In the genomic region with DNA sequence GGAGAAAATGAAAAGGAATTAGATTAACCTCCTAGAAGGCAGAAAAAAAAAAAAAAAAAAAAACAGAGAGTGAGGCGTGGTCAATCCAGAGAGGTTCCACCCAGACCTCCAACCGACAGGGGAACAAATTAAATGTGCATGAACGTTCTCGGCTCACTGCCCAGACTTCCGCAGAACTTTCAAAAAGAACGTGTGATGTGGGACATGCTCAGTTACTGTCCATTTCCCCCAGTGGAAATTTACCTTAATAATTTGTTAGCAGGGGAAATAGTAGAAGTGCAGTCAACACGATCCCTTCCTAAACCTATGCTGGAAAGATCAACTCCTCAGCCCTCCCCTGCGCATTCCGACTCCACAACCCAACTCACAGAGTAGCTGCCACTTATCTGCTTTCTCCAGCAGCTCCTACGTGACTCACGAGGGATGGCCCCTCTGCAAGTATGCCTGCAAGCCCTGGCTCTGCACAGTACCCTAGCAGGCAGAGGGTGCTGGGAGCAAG, we compare ENCODE assay signal across 8 mouse cellular contexts. TPM values are rescaled to one million over a fixed set of nuclear protein-coding genes. Genes with fewer than 3 reads are reported as not detected.
DNase-seq lines count a peak whose midpoint lies in the region; ATAC-seq and TF ChIP-seq lines count a peak whose summit lies in the region.

No protein-coding gene starts in this region.

- peaks cover 16% of the 10 kb centered on the region for H3K79me2 ChIP-seq in MEL (ENCODE audit: control insufficient read depth, insufficient read depth, low read length, poor library complexity)

- H3K36me3 ChIP-seq in MEL (ENCODE audit: control insufficient read depth in 1 of 2, insufficient read depth in 2 of 2, low read length in 2 of 2), result peaks cover 0 to 35% of the 10 kb centered on the region in 2 experiments; a peak in 2 of 4 replicates
- no peaks in the 10 kb centered on the region for H3K36me3 ChIP-seq in heart, embryonic 14.5 days (ENCODE audit: control insufficient read depth, insufficient read depth, low read length)
- no peaks in the 10 kb centered on the region for H3K36me3 ChIP-seq in limb, embryonic 14.5 days (ENCODE audit: control insufficient read depth, insufficient read depth, low read length)
- no peaks in the 10 kb centered on the region for H3K36me3 ChIP-seq in stomach, postnatal 0 days (ENCODE audit: control insufficient read depth, insufficient read depth, low read length)

- 26% methylated on average over 11 of the region's 11 CpGs for WGBS in heart, embryonic 14.5 days
- 30% methylated on average over 11 of the region's 11 CpGs for WGBS in limb, embryonic 14.5 days
- WGBS in stomach, postnatal 0 days, result 34% methylated on average over 11 of the region's 11 CpGs

- no peaks in the 10 kb centered on the region for H3K9me3 ChIP-seq in MEL (replicated peaks; ENCODE audit: insufficient read depth, low read length)
- H3K9me3 ChIP-seq in heart, embryonic 14.5 days (ENCODE audit: control insufficient read depth, low read length), result no peaks in the 10 kb centered on the region
- no peaks in the 10 kb centered on the region for H3K9me3 ChIP-seq in limb, embryonic 14.5 days (ENCODE audit: control insufficient read depth, low read length)
- H3K9me3 ChIP-seq in stomach, postnatal 0 days (ENCODE audit: control insufficient read depth, low read length), result no peaks in the 10 kb centered on the region

- H3K4me1 ChIP-seq in MEL (ENCODE audit: control insufficient read depth in 1 of 2, insufficient read depth in 2 of 2, low read length in 2 of 2), result peaks cover 17 to 46% of the 10 kb centered on the region in 2 experiments
- H3K4me1 ChIP-seq in heart, embryonic 14.5 days (ENCODE audit: control insufficient read depth in 2 of 2, insufficient read depth in 2 of 2, low read length in 2 of 2), result peaks cover 30 to 37% of the 10 kb centered on the region in 2 experiments
- H3K4me1 ChIP-seq in limb, embryonic 14.5 days (ENCODE audit: control insufficient read depth, insufficient read depth, low read length), result peaks cover 33% of the 10 kb centered on the region
- H3K4me1 ChIP-seq in stomach, postnatal 0 days (replicated peaks; ENCODE audit: control insufficient read depth, insufficient read depth), result no peaks in the 10 kb centered on the region

- TF ChIP-seq RAD21 in MEL (IDR thresholded peaks at IDR 0.05; ENCODE audit: low read depth, low read length), result no peak

- no peaks in the 10 kb centered on the region for H3K27me3 ChIP-seq in MEL (ENCODE audit: control insufficient read depth in 1 of 2, insufficient read depth in 2 of 2, low read length in 2 of 2)
- H3K27me3 ChIP-seq in heart, embryonic 14.5 days (ENCODE audit: control insufficient read depth, insufficient read depth, low read length), result no peaks in the 10 kb centered on the region
- H3K27me3 ChIP-seq in limb, embryonic 14.5 days (ENCODE audit: control insufficient read depth, insufficient read depth, low read length), result no peaks in the 10 kb centered on the region
- no peaks in the 10 kb centered on the region for H3K27me3 ChIP-seq in stomach, postnatal 0 days (ENCODE audit: control insufficient read depth, insufficient read depth, low read length)

- TF ChIP-seq EP300 in MEL (IDR thresholded peaks at IDR 0.05; ENCODE audit: low read depth in 1 of 2, low read length in 2 of 2), result peak; percentile 69 to 70
- no peak for TF ChIP-seq EP300 in stomach, postnatal 0 days (optimal IDR thresholded peaks at IDR 0.05)

- peak overlapping the region; percentile 69 for H3K9ac ChIP-seq in MEL (ENCODE audit: control insufficient read depth, low read depth, low read length, poor library complexity, severe bottlenecking)
- H3K9ac ChIP-seq in heart, embryonic 14.5 days (ENCODE audit: low read length), result peak overlapping the region; percentile 22; the same call in 1 of the 2 replicates
- no peak overlapping the region for H3K9ac ChIP-seq in limb, embryonic 14.5 days (ENCODE audit: low read depth, low read length, severe bottlenecking)
- no peak overlapping the region for H3K9ac ChIP-seq in stomach, postnatal 0 days (ENCODE audit: low read length)

- peak overlapping the region; percentile 52 to 57 for H3K4me3 ChIP-seq in MEL (ENCODE audit: control insufficient read depth in 1 of 2, insufficient read depth in 1 of 2, low read depth in 2 of 2, low read length in 2 of 2)
- H3K4me3 ChIP-seq in heart, embryonic 14.5 days (ENCODE audit: control insufficient read depth in 1 of 2, insufficient read depth in 1 of 2, low read depth in 1 of 2, low read length in 2 of 2), result no peak overlapping the region
- no peak overlapping the region for H3K4me3 ChIP-seq in limb, embryonic 14.5 days (replicated peaks; ENCODE audit: low read length)
- H3K4me3 ChIP-seq in stomach, postnatal 0 days (ENCODE audit: low read depth, low read length), result no peak overlapping the region

- no peak for TF ChIP-seq CTCF in MEL (IDR thresholded peaks at IDR 0.05 in 2 of 3, conservative IDR thresholded peaks at IDR 0.05 in 1 of 3; ENCODE audit: control insufficient read depth in 1 of 3, insufficient read depth in 1 of 3, low read depth in 2 of 3, low read length in 3 of 3, poor library complexity in 1 of 3, severe bottlenecking in 1 of 3)
- no peak for TF ChIP-seq CTCF in stomach, postnatal 0 days (IDR thresholded peaks at IDR 0.05; ENCODE audit: low read depth)

- peak overlapping the region; percentile 95 for H3K27ac ChIP-seq in MEL (ENCODE audit: control insufficient read depth, low read depth, low read length)
- peak overlapping the region; percentile 39 to 70 for H3K27ac ChIP-seq in heart, embryonic 14.5 days (replicated peaks in 1 of 2; ENCODE audit: control insufficient read depth in 1 of 2, insufficient read depth in 1 of 2, low read depth in 2 of 2, low read length in 2 of 2)
- no peak overlapping the region; the same call in 1 of the 2 replicates for H3K27ac ChIP-seq in limb, embryonic 14.5 days (replicated peaks; ENCODE audit: low read depth, low read length)
- no peak overlapping the region; the same call in 1 of the 2 replicates for H3K27ac ChIP-seq in stomach, postnatal 0 days (replicated peaks)

- ATAC-seq in heart, embryonic 14.5 days (ENCODE audit: insufficient number of reproducible peaks, insufficient read depth, low FRiP score, low read depth), result peak; percentile 84
- peak; percentile 83 for ATAC-seq in limb, embryonic 14.5 days (ENCODE audit: low FRiP score, low read depth)
- ATAC-seq in stomach, postnatal 0 days (ENCODE audit: low FRiP score, low TSS enrichment), result 0 out of 2 replicates have a peak, but pooled peaks have one; percentile 47

- peak; percentile 95 for DNase-seq in MEL (ENCODE audit: low read depth, low spot score)
- DNase-seq in adrenal gland, postnatal 14 days, result peak; percentile 55
- peak; percentile 80 for DNase-seq in limb, embryonic 14.5 days (ENCODE audit: low spot score)
- DNase-seq in stomach, postnatal 0 days (ENCODE audit: low spot score), result no peak
- DNase-seq in frontal cortex, postnatal 36 days (ENCODE audit: low spot score in 2 of 2), result no peak
- no peak for DNase-seq in embryo, embryonic 11 days
- no peak for DNase-seq in urinary bladder, postnatal 4 days (ENCODE audit: low spot score in 2 of 2)

- TF ChIP-seq POLR2A in MEL (IDR thresholded peaks at IDR 0.05; ENCODE audit: control insufficient read depth in 1 of 2, insufficient read depth in 1 of 2, low read depth in 1 of 2, low read length in 2 of 2, poor library complexity in 1 of 2), result peak; percentile 24 to 75; a peak in 2 of 4 replicates
- no peak for TF ChIP-seq POLR2A in limb, embryonic 14.5 days (IDR thresholded peaks at IDR 0.05; ENCODE audit: borderline replicate concordance, extremely low read depth, insufficient read depth, insufficient read length)

- H3K4me2 ChIP-seq in heart, embryonic 14.5 days (ENCODE audit: low read length), result peak overlapping the region; percentile 31
- peak overlapping the region; percentile 16; the same call in 1 of the 2 replicates for H3K4me2 ChIP-seq in limb, embryonic 14.5 days (replicated peaks; ENCODE audit: low read depth, low read length, severe bottlenecking)
- no peak overlapping the region; the same call in 1 of the 2 replicates for H3K4me2 ChIP-seq in stomach, postnatal 0 days (replicated peaks; ENCODE audit: low read depth)

TF ChIP-seq in MEL, 35 proteins besides CTCF, POLR2A, EP300 and RAD21 (continues in another document):
- TF ChIP-seq GATA1 (IDR thresholded peaks at IDR 0.05; ENCODE audit: low read depth, low read length) (peak; percentile 76), ZC3H11A (IDR thresholded peaks at IDR 0.05; ENCODE audit: low read depth, low read length) (no peak), MXI1 (IDR thresholded peaks at IDR 0.05; ENCODE audit: low read depth, low read length) (peak; percentile 89), USF1 (IDR thresholded peaks at IDR 0.05; ENCODE audit: low read depth, low read length) (no peak), TCF12 (IDR thresholded peaks at IDR 0.05; ENCODE audit: low read depth, low read length) (peak; percentile 75), USF2 (IDR thresholded peaks at IDR 0.05; ENCODE audit: borderline replicate concordance in 1 of 2, insufficient read depth in 1 of 2, low read depth in 1 of 2, low read length in 2 of 2) (no peak), ZMIZ1 (IDR thresholded peaks at IDR 0.05; ENCODE audit: low read depth, low read length) (no peak), E2F4 (IDR thresholded peaks at IDR 0.05; ENCODE audit: borderline replicate concordance, low read depth, low read length) (no peak), MAFK (IDR thresholded peaks at IDR 0.05; ENCODE audit: borderline replicate concordance, low read depth, low read length) (no peak), POLR2AphosphoS2 (IDR thresholded peaks at IDR 0.05; ENCODE audit: low read length) (no peak), SMC3 (IDR thresholded peaks at IDR 0.05; ENCODE audit: low read depth, low read length) (no peak), POLR2AphosphoS5 (IDR thresholded peaks at IDR 0.05; ENCODE audit: borderline replicate concordance, low read depth, low read length) (peak; percentile 86; the same call in 1 of the 2 replicates), ZKSCAN1 (IDR thresholded peaks at IDR 0.05; ENCODE audit: low read depth, low read length) (peak; percentile 33; the same call in 1 of the 2 replicates), ELF1 (IDR thresholded peaks at IDR 0.05; ENCODE audit: low read depth, low read length) (peak; percentile 43; the same call in 1 of the 2 replicates), SIN3A (IDR thresholded peaks at IDR 0.05; ENCODE audit: low read length) (peak; percentile 60), TBP (IDR thresholded peaks at IDR 0.05; ENCODE audit: low read depth, low read length) (no peak; the same call in none of the 2 replicates)

RNA-seq across cellular contexts. Expression of gene St6galnac3, which starts 35.1 kb away (rescaled TPM):
- 7.8 and 10.0 TPM in 2 replicates for total RNA-seq in MEL (2012; rRNA removed)
- polyA plus RNA-seq in MEL (2012; ENCODE audit: insufficient read depth in 1 of 2, insufficient read length in 2 of 2, low read depth in 1 of 2, low replicate concordance in 2 of 2, missing spikeins in 1 of 2), result 10 to 100 TPM in 1 of 2 experiments, not detected in 1; 11.4 TPM
- total RNA-seq in adrenal gland, postnatal 14 days (2021), result 10.9 and 16.6 TPM in 2 replicates
- 23.7 and 27.7 TPM in 2 replicates for polyA plus RNA-seq in heart, embryonic 14.5 days (2014; fragmentation: Nextera tagmentation; extraction: Ambion mirVana)
- polyA plus RNA-seq in limb, embryonic 14.5 days (2012; rRNA removed), result 20.7 and 21.3 TPM in 2 replicates
- polyA plus RNA-seq in limb, embryonic 14.5 days (2014; fragmentation: Nextera tagmentation; extraction: Ambion mirVana), result 36.0 and 49.5 TPM in 2 replicates
- 4.5 and 6.2 TPM in 2 replicates for polyA plus RNA-seq in stomach, postnatal 0 days (2015; fragmentation: Nextera tagmentation; extraction: Ambion mirVana)

Comparison
In these comparisons a context has a peak if more than half of its experiments do, and no peak if none do; other contexts are left out.
1. DNase-seq: peak in MEL (single experiment), adrenal gland, postnatal 14 days (single experiment) and limb, embryonic 14.5 days (single experiment); none in stomach, postnatal 0 days (single experiment), frontal cortex, postnatal 36 days (0 of 2), embryo, embryonic 11 days (single experiment) and urinary bladder, postnatal 4 days (0 of 2).
2. H3K27ac ChIP-seq: peak in MEL (single experiment) and heart, embryonic 14.5 days (2 of 2); none in limb, embryonic 14.5 days (single experiment) and stomach, postnatal 0 days (single experiment).
3. H3K4me3 ChIP-seq: peak in MEL (2 of 2); none in heart, embryonic 14.5 days (0 of 2), limb, embryonic 14.5 days (single experiment) and stomach, postnatal 0 days (single experiment).
4. H3K9ac ChIP-seq: peak in MEL (single experiment) and heart, embryonic 14.5 days (single experiment); none in limb, embryonic 14.5 days (single experiment) and stomach, postnatal 0 days (single experiment).
5. Peak in every context shown above with its lines, with median percentiles within 50 percentile points of each other: ATAC-seq.